Mouse (Mus musculus): ENCODE results near the gene Lrrc3c.

The Lrrc3c gene

GRCm38 (mm10) chr11:98597991-98598390 is at the start of gene Lrrc3c:
Gene Lrrc3c (plus strand): TSS chr11:98598291.
- no peak for DNase-seq (ENCODE audit: low spot score in 2 of 2)

GRCm38 (mm10) chr11:98549363-98549762 is 48.7 kb upstream of the Lrrc3c start:
- DNase-seq (ENCODE audit: low spot score in 2 of 2) = no peak

- DNase-seq (ENCODE audit: low spot score in 2 of 2) = peak; percentile 78 to 86
Observed at GRCm38 (mm10) chr11:98550311-98550974, 47.6 kb upstream of the Lrrc3c start.

- DNase-seq (ENCODE audit: low spot score in 2 of 2) = peak; percentile 94 to 95
Observed at GRCm38 (mm10) chr11:98550975-98551828, 46.9 kb upstream of the Lrrc3c start, which contains the start of gene Zpbp2. Gene Zpbp2 (plus strand): TSS chr11:98551097.

GRCm38 (mm10) chr11:98553966-98554365 is 44.1 kb upstream of the Lrrc3c start:
- DNase-seq (ENCODE audit: low spot score in 2 of 2) = no peak

- DNase-seq (ENCODE audit: low spot score in 2 of 2) = peak in 1 of 2 experiments; percentile 18
Observed at GRCm38 (mm10) chr11:98555124-98555700, 42.9 kb upstream of the Lrrc3c start.

GRCm38 (mm10) chr11:98560942-98561341 is 37.1 kb upstream of the Lrrc3c start:
- no peak for DNase-seq (ENCODE audit: low spot score in 2 of 2)

- no peak for DNase-seq (ENCODE audit: low spot score in 2 of 2)
Observed at GRCm38 (mm10) chr11:98563025-98563424, 35.1 kb upstream of the Lrrc3c start.

- no peak for DNase-seq (ENCODE audit: low spot score in 2 of 2)
Observed at GRCm38 (mm10) chr11:98563921-98564414, 34.1 kb upstream of the Lrrc3c start.

- no peak for DNase-seq (ENCODE audit: low spot score in 2 of 2)
Observed at GRCm38 (mm10) chr11:98568326-98568725, 29.8 kb upstream of the Lrrc3c start.

GRCm38 (mm10) chr11:98569461-98569860 is 28.6 kb upstream of the Lrrc3c start:
- no peak for DNase-seq (ENCODE audit: low spot score in 2 of 2)

GRCm38 (mm10) chr11:98577776-98578175 is 20.3 kb upstream of the Lrrc3c start:
- DNase-seq (ENCODE audit: low spot score in 2 of 2) = no peak

GRCm38 (mm10) chr11:98580301-98581121 is 17.6 kb upstream of the Lrrc3c start:
- peak; percentile 55 to 76 for DNase-seq (ENCODE audit: low spot score in 2 of 2)

GRCm38 (mm10) chr11:98581286-98582029 is 16.6 kb upstream of the Lrrc3c start:
- DNase-seq (ENCODE audit: low spot score in 2 of 2) = peak in 1 of 2 experiments; percentile 40

- no peak for DNase-seq (ENCODE audit: low spot score in 2 of 2)
Observed at GRCm38 (mm10) chr11:98582030-98582388, 16.1 kb upstream of the Lrrc3c start.

- DNase-seq (ENCODE audit: low spot score in 2 of 2) = peak in 1 of 2 experiments; percentile 28
Observed at GRCm38 (mm10) chr11:98582551-98583264, 15.4 kb upstream of the Lrrc3c start.

GRCm38 (mm10) chr11:98583265-98583552 is 14.9 kb upstream of the Lrrc3c start:
- DNase-seq (ENCODE audit: low spot score in 2 of 2) = peak; percentile 60 to 74

GRCm38 (mm10) chr11:98583571-98583970 is 14.5 kb upstream of the Lrrc3c start:
- DNase-seq (ENCODE audit: low spot score in 2 of 2) = peak in 1 of 2 experiments; percentile 48

GRCm38 (mm10) chr11:98584146-98584545 is 13.9 kb upstream of the Lrrc3c start:
- no peak for DNase-seq (ENCODE audit: low spot score in 2 of 2)

- DNase-seq (ENCODE audit: low spot score in 2 of 2) = no peak
Observed at GRCm38 (mm10) chr11:98584629-98585177, 13.4 kb upstream of the Lrrc3c start.

Measured in spleen, postnatal 36 days (tissue).